Mouse (Mus musculus) ES-E14 (cell line): ENCODE data around the gene Otud3. TPM values are rescaled to one million over a fixed set of nuclear protein-coding genes. Genes with fewer than 3 reads are reported as not detected.
"Not testable (repeated sequence)": the region's sequence is repeated elsewhere in the genome, so short reads cannot be mapped to it uniquely, and the experiment has no call there.

Experiments used
- DNase-seq: peaks from one replicate; pipeline ENCODE4 v3.0.0-alpha.2; 2013; ENCODE audit warnings: low read depth, low spot score
- H3K27ac ChIP-seq: 2 replicates; pipeline ENCODE4 v1.5.1; 2012; ENCODE audit warnings: low read depth, mild to moderate bottlenecking, low read length, moderate library complexity, mixed read lengths; ENCODE audit not compliant: poor library complexity, insufficient read depth, severe bottlenecking
- H3K36me3 ChIP-seq: 2 replicates; pipeline ENCODE4 v1.6.1; 2012; ENCODE audit warnings: mild to moderate bottlenecking, low read length, moderate library complexity, mixed read lengths; ENCODE audit not compliant: control insufficient read depth, poor library complexity, insufficient read depth, severe bottlenecking
- H3K4me1 ChIP-seq, 2 experiments: fragments of 150-350 bp in 1 of 2; sonication (generic) in 1 of 2; 2 replicates each; pipeline ENCODE4 v1.6.1; 2012; ENCODE audit warnings: low read length in 2 of 2, mild to moderate bottlenecking in 1 of 2, mixed read lengths in 1 of 2; ENCODE audit not compliant: control insufficient read depth in 2 of 2, insufficient read depth in 2 of 2, poor library complexity in 1 of 2
- H3K4me3 ChIP-seq, 2 experiments: fragments of 150-350 bp in 1 of 2; sonication (generic) in 1 of 2; 2 replicates each; pipeline ENCODE4 v1.5.1; 2012; ENCODE audit warnings: low read length in 2 of 2, low read depth in 1 of 2, mild to moderate bottlenecking in 1 of 2, mixed read lengths in 1 of 2; ENCODE audit not compliant: insufficient read depth in 1 of 2, poor library complexity in 1 of 2, severe bottlenecking in 1 of 2
- H3K9ac ChIP-seq: 2 replicates; pipeline ENCODE4 v1.6.1; 2012; ENCODE audit warnings: low read depth, mild to moderate bottlenecking, low read length, mixed read lengths; ENCODE audit not compliant: poor library complexity, insufficient read depth, severe bottlenecking
- H3K9me3 ChIP-seq: fragments of 150-350 bp; sonication (generic); 2 replicates; pipeline ENCODE4 v1.6.1; 2012; ENCODE audit warnings: low read depth, mild to moderate bottlenecking, low read length; ENCODE audit not compliant: control insufficient read depth, insufficient read depth
- CHD2 ChIP-seq: IDR thresholded peaks from 2 replicates; pipeline ENCODE4 v1.6.1; 2014; ENCODE audit warnings: mild to moderate bottlenecking, low read depth, low read length, inconsistent platforms
- HCFC1 ChIP-seq: IDR thresholded peaks from 2 replicates; pipeline ENCODE4 v1.6.1; 2012; ENCODE audit warnings: low read length, inconsistent platforms, borderline replicate concordance; ENCODE audit not compliant: insufficient read depth
- MAFK ChIP-seq: IDR thresholded peaks from 2 replicates; pipeline ENCODE4 v1.6.1; 2014; ENCODE audit warnings: mild to moderate bottlenecking, low read depth, low read length, inconsistent platforms; ENCODE audit not compliant: insufficient read depth
- ZC3H11A ChIP-seq: IDR thresholded peaks from 2 replicates; pipeline ENCODE4 v1.6.1; 2012; ENCODE audit warnings: low read depth, mild to moderate bottlenecking, inconsistent platforms, low read length, borderline replicate concordance
- ZNF384 ChIP-seq: IDR thresholded peaks from 2 replicates; pipeline ENCODE4 v1.6.1; 2012; ENCODE audit warnings: low read depth, low read length, inconsistent platforms
- in situ Hi-C, 2 experiments: fragments of 600-800 bp; cut with MboI; formaldehyde crosslinking; loops; one replicate each; pipeline ENCODE4 v1.15.1; 2025; ENCODE audit warnings: low sequenced_read_pairs in 2 of 2, inconsistent platforms in 1 of 2; ENCODE audit not compliant: unreplicated experiment in 2 of 2
- total RNA-seq: library from RNA; depleted of rRNA; stranded (reverse); fragments of 300-350 nt; gene quantifications from 2 replicates; pipeline ENCODE4 v1.2.3, GENCODE M21; 2012

The Otud3 gene
- total RNA-seq, 1 experiment, result 12.7 TPM

- Histone ChIP-seq H3K36me3 (peaks cover 35% of the 10 kb centered on the region), H3K4me3 (no peak overlapping the region), H3K27ac (no peak overlapping the region), H3K9me3 (no peaks in the 10 kb centered on the region), H3K4me1 (peaks cover 0 to 7% of the 10 kb centered on the region in 2 experiments; a peak in 1 of 4 replicates), H3K9ac (no peak overlapping the region)
- in situ Hi-C loops, result no loop called here
- TF ChIP-seq HCFC1, result no peak
- no peak for TF ChIP-seq ZC3H11A
- TF ChIP-seq MAFK, result no peak
- TF ChIP-seq ZNF384, result no peak
- TF ChIP-seq CHD2, result no peak
- DNase-seq, result no peak
Observed at GRCm38 (mm10) chr4:138905624-138906337, 8.0 kb downstream of the Otud3 start.

- in situ Hi-C loops, result no loop called here
- H3K4me3 ChIP-seq, result no peak overlapping the region
- H3K27ac ChIP-seq, result no peak overlapping the region
- no peak for DNase-seq
- no peak overlapping the region for H3K9ac ChIP-seq
- H3K36me3 ChIP-seq, result peaks cover 35% of the 10 kb centered on the region
- peaks cover 0 to 7% of the 10 kb centered on the region in 2 experiments; a peak in 1 of 4 replicates for H3K4me1 ChIP-seq
- H3K9me3 ChIP-seq, result no peaks in the 10 kb centered on the region
- TF ChIP-seq CHD2, result no peak
- TF ChIP-seq ZC3H11A, result no peak
- TF ChIP-seq ZNF384, result no peak
- no peak for TF ChIP-seq MAFK
- TF ChIP-seq HCFC1, result no peak
Observed at GRCm38 (mm10) chr4:138899361-138899760, 14.4 kb downstream of the Otud3 start.

- DNase-seq, H3K9ac ChIP-seq, H3K4me3 ChIP-seq, in situ Hi-C loops, H3K27ac ChIP-seq, H3K9me3 ChIP-seq: not testable (repeated sequence)
- Histone ChIP-seq H3K36me3 (peaks cover 25% of the 10 kb centered on the region), H3K4me1 (peaks cover 14 to 32% of the 10 kb centered on the region in 2 experiments)
Observed at GRCm38 (mm10) chr4:138893789-138894188, 20.0 kb downstream of the Otud3 start.

GRCm38 (mm10) chr4:138892655-138893054, 21.1 kb downstream of the Otud3 start:
- H3K27ac ChIP-seq, result peak overlapping the region; percentile 18; the same call in 1 of the 2 replicates

More at GRCm38 (mm10) chr4:138892655-138893054, 21.1 kb downstream of the Otud3 start:
- Histone ChIP-seq H3K9me3 (no peaks in the 10 kb centered on the region), H3K4me1 (peaks cover 16 to 32% of the 10 kb centered on the region in 2 experiments), H3K36me3 (peaks cover 17% of the 10 kb centered on the region), H3K4me3 (no peak overlapping the region), H3K9ac (peak overlapping the region; percentile 19; the same call in 1 of the 2 replicates)
- TF ChIP-seq ZC3H11A (no peak), CHD2 (no peak), ZNF384 (no peak), MAFK (no peak), HCFC1 (no peak)
- in situ Hi-C loops, result no loop called here
- DNase-seq, result no peak
